Mouse (Mus musculus): Measurements from ENCODE around the gene Gpd1. TPM values are rescaled to one million over a fixed set of nuclear protein-coding genes. Genes with fewer than 3 reads are reported as not detected.

Gene Gpd1
- total and polyA plus RNA-seq, 3 experiments = 0.24 to 0.56 (median 0.25) TPM

DNA sequence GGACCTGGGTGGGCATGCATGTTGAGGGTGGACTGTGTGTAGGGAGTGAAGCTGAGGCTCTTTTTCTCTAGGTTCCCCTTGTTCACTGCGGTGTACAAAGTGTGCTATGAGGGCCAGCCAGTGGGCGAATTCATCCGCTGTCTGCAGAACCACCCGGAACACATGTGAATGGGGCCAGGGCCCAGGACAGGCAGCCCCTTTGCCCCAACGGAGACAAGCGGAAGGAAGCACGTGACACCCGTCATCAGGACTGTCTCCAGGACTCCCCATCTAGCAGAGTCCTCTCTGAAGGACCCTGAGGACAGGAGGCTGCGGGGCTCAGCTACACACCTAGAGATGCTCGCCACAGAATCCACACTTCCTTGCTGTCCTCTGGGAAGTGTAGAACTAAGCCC lies 5.8 kb downstream of the Gpd1 start:
- H3K4me3 ChIP-seq (replicated peaks in 1 of 3; ENCODE audit: low read depth in 2 of 3, low read length in 2 of 3, poor library complexity in 1 of 3) = no peak overlapping the region
- in situ Hi-C loops (cut with MboI; ENCODE audit: low pct_ligation_motif_present, low pct_unique_long_range_greater_than_20kb, low sequenced_read_pairs) = no loop called here
- H3K27me3 ChIP-seq (replicated peaks) = no peaks in the 10 kb centered on the region

DNA sequence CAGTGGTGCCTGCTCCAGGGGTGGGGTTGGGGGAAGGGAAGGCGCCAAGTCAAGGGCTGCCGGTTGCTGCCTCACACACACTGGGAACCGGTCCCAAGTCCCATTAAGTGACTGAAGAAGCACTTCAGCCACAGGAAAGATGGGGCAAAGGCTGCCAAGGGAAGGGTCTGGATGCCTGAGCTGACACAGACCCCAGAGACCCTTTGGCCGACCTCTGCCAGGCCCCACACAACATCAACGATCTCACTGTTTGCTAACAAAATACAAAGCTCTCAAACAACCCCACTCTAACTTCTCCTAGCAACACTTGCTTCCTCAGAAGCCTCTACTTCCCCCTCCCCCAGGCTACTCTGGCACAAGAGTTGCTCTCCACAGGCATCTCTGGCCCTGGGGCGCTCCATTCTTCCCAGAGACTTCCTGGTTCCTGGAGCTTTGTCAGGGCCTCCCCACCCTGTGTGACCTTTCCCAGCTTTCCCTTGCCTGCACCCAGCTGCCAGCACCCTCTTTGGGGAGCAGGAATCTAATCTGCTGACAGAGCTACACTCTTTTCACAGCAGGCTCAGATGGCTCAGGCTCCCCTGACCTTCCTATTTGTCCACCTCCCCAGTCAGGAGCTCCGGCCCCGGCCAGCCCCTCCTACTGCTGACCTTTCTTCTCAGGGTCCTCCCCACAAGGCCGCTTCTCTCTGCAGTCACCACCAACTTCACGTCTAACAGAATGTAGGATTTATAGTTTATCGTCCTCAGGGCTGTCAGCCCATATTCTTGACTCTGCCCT lies 6.4 kb downstream of the Gpd1 start:
- dilution Hi-C loops (cut with MboI; ENCODE audit: extremely low pct_ligation_motif_present, extremely low pct_unique_long_range_greater_than_20kb, low sequenced_read_pairs) = no loop called here

More for the DNA sequence above, 5.8 kb downstream of the Gpd1 start:
- no peak overlapping the region for H3K27ac ChIP-seq (ENCODE audit: insufficient read depth, low read depth)
- H3K36me3 ChIP-seq (replicated peaks in 1 of 2; ENCODE audit: control insufficient read depth in 1 of 2, insufficient read depth in 1 of 2, low read length in 1 of 2) = peaks cover 7 to 54% of the 10 kb centered on the region in 2 experiments
- peaks cover 11% of the 10 kb centered on the region; the same call in 1 of the 2 replicates for H3K79me2 ChIP-seq (replicated peaks; ENCODE audit: control insufficient read depth, extremely low read depth, insufficient read depth, poor library complexity, severe bottlenecking)
- dilution Hi-C loops (cut with MboI; ENCODE audit: extremely low pct_ligation_motif_present, extremely low pct_unique_long_range_greater_than_20kb, low sequenced_read_pairs) = no loop called here
- TF ChIP-seq MXI1 (IDR thresholded peaks at IDR 0.05; ENCODE audit: low read depth, low read length) (no peak), POLR2A (IDR thresholded peaks at IDR 0.05; ENCODE audit: low read depth, low read length) (no peak), TBP (conservative IDR thresholded peaks at IDR 0.05; ENCODE audit: low read depth, low read length) (no peak), CHD1 (IDR thresholded peaks at IDR 0.05; ENCODE audit: low read depth, low read length) (no peak), MAZ (IDR thresholded peaks at IDR 0.05; ENCODE audit: low read depth, low read length) (no peak), MYC (IDR thresholded peaks at IDR 0.05; ENCODE audit: low read depth, low read length) (no peak), POLR2AphosphoS2 (IDR thresholded peaks at IDR 0.05; ENCODE audit: low read depth, low read length) (no peak), ZC3H11A (IDR thresholded peaks at IDR 0.05; ENCODE audit: low read depth, low read length) (no peak), CHD2 (IDR thresholded peaks at IDR 0.05; ENCODE audit: low read length) (no peak), USF1 (IDR thresholded peaks at IDR 0.05; ENCODE audit: low read depth, low read length) (no peak), IRF4 (IDR thresholded peaks at IDR 0.05; ENCODE audit: low read depth, low read length) (no peak), UBTF (IDR thresholded peaks at IDR 0.05; ENCODE audit: low read depth, low read length) (no peak), ELF1 (IDR thresholded peaks at IDR 0.05; ENCODE audit: low read depth, low read length) (no peak), ZMIZ1 (IDR thresholded peaks at IDR 0.05; ENCODE audit: low read depth, low read length) (no peak), NELFE (IDR thresholded peaks at IDR 0.05; ENCODE audit: low read depth, low read length) (no peak), E2F4 (IDR thresholded peaks at IDR 0.05; ENCODE audit: insufficient replicate concordance, low read depth, low read length) (no peak), NRF1 (IDR thresholded peaks at IDR 0.05; ENCODE audit: low read depth, low read length) (no peak), GABPA (IDR thresholded peaks at IDR 0.05; ENCODE audit: insufficient replicate concordance, low read depth, low read length) (no peak), RCOR1 (conservative IDR thresholded peaks at IDR 0.05; ENCODE audit: low read depth, low read length) (no peak), ETS1 (conservative IDR thresholded peaks at IDR 0.05; ENCODE audit: low read depth, low read length) (no peak)
- H3K4me1 ChIP-seq (ENCODE audit: control insufficient read depth in 1 of 2, insufficient read depth in 2 of 2) = peaks cover 4 to 21% of the 10 kb centered on the region in 2 experiments; a peak in 2 of 4 replicates
- H3K9me3 ChIP-seq (replicated peaks; ENCODE audit: low read length) = no peaks in the 10 kb centered on the region
- no peak for DNase-seq (ENCODE audit: extremely low read depth)
- H3K9ac ChIP-seq (ENCODE audit: insufficient read depth, low read depth) = no peak overlapping the region
- H3K4me2 ChIP-seq (ENCODE audit: insufficient read depth, low read depth, poor library complexity, severe bottlenecking) = no peak overlapping the region

More for the DNA sequence above, 6.4 kb downstream of the Gpd1 start:
- Histone ChIP-seq H3K27ac (ENCODE audit: insufficient read depth, low read depth) (no peak overlapping the region), H3K36me3 (replicated peaks in 1 of 2; ENCODE audit: control insufficient read depth in 1 of 2, insufficient read depth in 1 of 2, low read length in 1 of 2) (peaks cover 11 to 54% of the 10 kb centered on the region in 2 experiments), H3K9ac (ENCODE audit: insufficient read depth, low read depth) (no peak overlapping the region), H3K9me3 (replicated peaks; ENCODE audit: low read length) (peaks cover 2% of the 10 kb centered on the region), H3K4me3 (replicated peaks in 1 of 3; ENCODE audit: low read depth in 2 of 3, low read length in 2 of 3, poor library complexity in 1 of 3) (no peak overlapping the region), H3K79me2 (replicated peaks; ENCODE audit: control insufficient read depth, extremely low read depth, insufficient read depth, poor library complexity, severe bottlenecking) (peaks cover 11% of the 10 kb centered on the region; the same call in 1 of the 2 replicates), H3K27me3 (replicated peaks) (no peaks in the 10 kb centered on the region), H3K4me2 (ENCODE audit: insufficient read depth, low read depth, poor library complexity, severe bottlenecking) (no peak overlapping the region), H3K4me1 (ENCODE audit: control insufficient read depth in 1 of 2, insufficient read depth in 2 of 2) (peaks cover 4 to 21% of the 10 kb centered on the region in 2 experiments; a peak in 2 of 4 replicates)
- no peak for TF ChIP-seq JUND (conservative IDR thresholded peaks at IDR 0.05; ENCODE audit: low read depth, low read length)
- TF ChIP-seq MYC (IDR thresholded peaks at IDR 0.05; ENCODE audit: low read depth, low read length) = no peak
- TF ChIP-seq IRF4 (IDR thresholded peaks at IDR 0.05; ENCODE audit: low read depth, low read length) = no peak
- TF ChIP-seq USF2 (conservative IDR thresholded peaks at IDR 0.05; ENCODE audit: low read depth, low read length) = no peak
- TF ChIP-seq PAX5 (IDR thresholded peaks at IDR 0.05; ENCODE audit: low read length) = no peak
- TF ChIP-seq RCOR1 (conservative IDR thresholded peaks at IDR 0.05; ENCODE audit: low read depth, low read length) = no peak
- TF ChIP-seq KAT2A (IDR thresholded peaks at IDR 0.05; ENCODE audit: insufficient replicate concordance, low read length) = no peak
- TF ChIP-seq CHD1 (IDR thresholded peaks at IDR 0.05; ENCODE audit: low read depth, low read length) = no peak
- no peak for TF ChIP-seq SIN3A (IDR thresholded peaks at IDR 0.05; ENCODE audit: low read length)
- no peak for TF ChIP-seq ZNF384 (IDR thresholded peaks at IDR 0.05; ENCODE audit: low read depth, low read length)
- no peak for TF ChIP-seq UBTF (IDR thresholded peaks at IDR 0.05; ENCODE audit: low read depth, low read length)
- no peak for TF ChIP-seq CTCF (conservative IDR thresholded peaks at IDR 0.05 in 1 of 2, IDR thresholded peaks at IDR 0.05 in 1 of 2; ENCODE audit: low read depth in 2 of 2, low read length in 2 of 2)
- no peak for TF ChIP-seq MEF2A (IDR thresholded peaks at IDR 0.05; ENCODE audit: borderline replicate concordance, low read depth, low read length)
- no peak for TF ChIP-seq ZMIZ1 (IDR thresholded peaks at IDR 0.05; ENCODE audit: low read depth, low read length)
- in situ Hi-C loops (cut with MboI; ENCODE audit: low pct_ligation_motif_present, low pct_unique_long_range_greater_than_20kb, low sequenced_read_pairs) = no loop called here
- DNase-seq (ENCODE audit: extremely low read depth) = no peak
